Mouse (Mus musculus): ENCODE results near the gene Sdc3. TPM values are rescaled to one million over a fixed set of nuclear protein-coding genes. Genes with fewer than 3 reads are reported as not detected.

Gene Sdc3
- polyA plus RNA-seq, 1 experiment, result 14.2 TPM

DNA sequence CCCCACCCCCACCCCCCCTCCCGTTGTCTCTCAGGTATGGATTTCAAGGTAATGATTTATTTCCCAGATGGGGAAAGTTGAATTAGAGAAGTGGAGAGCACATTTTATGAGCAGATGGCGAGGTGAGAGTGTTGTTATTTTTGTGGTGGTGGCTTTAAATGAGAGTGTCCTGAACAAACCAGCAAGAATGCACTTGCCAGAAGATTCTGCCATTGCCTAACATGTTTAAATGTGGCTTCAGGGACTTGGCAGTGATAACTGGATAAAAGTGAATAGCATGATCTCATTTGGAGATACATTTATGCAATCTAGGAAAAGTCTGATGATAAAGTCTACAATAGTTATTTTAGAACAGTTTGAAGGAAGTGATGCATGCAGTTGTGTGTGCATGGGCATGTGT is 37.6 kb upstream of the Sdc3 start:
- 61% methylated on average over 2 of the region's 2 CpGs for WGBS

DNA sequence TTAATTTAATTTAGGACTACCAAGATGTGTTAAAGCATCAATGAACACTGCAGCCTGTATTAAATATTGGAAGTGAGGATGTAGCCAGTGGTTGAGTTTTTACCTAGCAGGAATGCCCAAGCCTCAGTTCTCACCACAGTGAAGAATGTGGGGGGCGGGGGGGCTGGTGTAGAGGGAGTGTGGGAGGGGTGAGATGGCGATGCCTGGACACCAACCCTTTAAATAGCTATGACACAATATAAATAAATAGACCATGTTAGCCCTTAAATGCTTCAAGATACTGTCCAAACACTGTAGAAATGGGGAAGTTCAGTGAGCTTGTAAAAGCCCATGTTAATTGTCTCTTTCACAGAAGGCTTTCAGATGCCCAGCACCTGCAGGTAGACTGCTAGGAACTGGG is 32.5 kb upstream of the Sdc3 start:
- Histone ChIP-seq H3K27me3 (ENCODE audit: control insufficient read depth, insufficient read depth, low read length) (no peaks in the 10 kb centered on the region), H3K36me3 (ENCODE audit: control insufficient read depth, insufficient read depth, low read length) (peaks cover 61% of the 10 kb centered on the region), H3K4me3 (ENCODE audit: low read depth, low read length) (no peak overlapping the region), H3K4me1 (ENCODE audit: control insufficient read depth, insufficient read depth, insufficient read length, low read length) (no peaks in the 10 kb centered on the region), H3K27ac (ENCODE audit: insufficient read depth, low read depth, low read length) (no peak overlapping the region)
- TF ChIP-seq POLR2A (IDR thresholded peaks at IDR 0.05; ENCODE audit: low read depth, low read length), result no peak
- no peak for TF ChIP-seq CTCF (IDR thresholded peaks at IDR 0.05; ENCODE audit: extremely low read depth, insufficient read length, insufficient replicate concordance, low read depth, low read length)
- 84% methylated on average over 2 of the region's 2 CpGs for WGBS

More for the DNA sequence above, 37.6 kb upstream of the Sdc3 start:
- Histone ChIP-seq H3K27me3 (ENCODE audit: control insufficient read depth, insufficient read depth, low read length) (no peaks in the 10 kb centered on the region), H3K4me1 (ENCODE audit: control insufficient read depth, insufficient read depth, insufficient read length, low read length) (no peaks in the 10 kb centered on the region), H3K36me3 (ENCODE audit: control insufficient read depth, insufficient read depth, low read length) (peaks cover 71% of the 10 kb centered on the region), H3K4me3 (ENCODE audit: low read depth, low read length) (no peak overlapping the region), H3K27ac (ENCODE audit: insufficient read depth, low read depth, low read length) (no peak overlapping the region)
- TF ChIP-seq POLR2A (IDR thresholded peaks at IDR 0.05; ENCODE audit: low read depth, low read length) (no peak), CTCF (IDR thresholded peaks at IDR 0.05; ENCODE audit: extremely low read depth, insufficient read length, insufficient replicate concordance, low read depth, low read length) (no peak)

DNA sequence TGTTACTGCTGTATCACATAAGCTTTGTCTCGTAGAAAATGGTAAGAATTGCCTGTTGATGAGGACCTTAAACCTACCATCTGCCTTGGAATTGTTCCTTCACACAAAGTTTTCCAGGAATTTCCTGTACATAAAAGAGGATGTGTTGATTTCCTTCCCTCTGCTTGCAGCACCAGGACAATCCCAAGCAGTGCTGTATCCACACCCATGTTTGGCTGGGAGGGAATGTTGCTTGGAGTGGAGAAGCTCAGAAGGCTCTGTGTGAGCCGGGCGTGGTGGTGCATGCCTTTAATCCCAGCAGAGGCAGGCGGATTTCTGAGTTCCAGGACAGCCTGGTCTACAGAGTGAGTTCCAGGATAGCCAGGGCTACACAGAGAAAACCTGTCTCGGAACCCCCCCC is 30.5 kb upstream of the Sdc3 start:
- no peak overlapping the region for H3K4me3 ChIP-seq (ENCODE audit: low read depth, low read length)
- TF ChIP-seq POLR2A (IDR thresholded peaks at IDR 0.05; ENCODE audit: low read depth, low read length) (no peak), CTCF (IDR thresholded peaks at IDR 0.05; ENCODE audit: extremely low read depth, insufficient read length, insufficient replicate concordance, low read depth, low read length) (no peak)
- peaks cover 63% of the 10 kb centered on the region for H3K36me3 ChIP-seq (ENCODE audit: control insufficient read depth, insufficient read depth, low read length)
- WGBS, result 68% methylated on average over 5 of the region's 5 CpGs
- no peaks in the 10 kb centered on the region for H3K27me3 ChIP-seq (ENCODE audit: control insufficient read depth, insufficient read depth, low read length)
- no peaks in the 10 kb centered on the region for H3K4me1 ChIP-seq (ENCODE audit: control insufficient read depth, insufficient read depth, insufficient read length, low read length)
- H3K27ac ChIP-seq (ENCODE audit: insufficient read depth, low read depth, low read length), result no peak overlapping the region

DNA sequence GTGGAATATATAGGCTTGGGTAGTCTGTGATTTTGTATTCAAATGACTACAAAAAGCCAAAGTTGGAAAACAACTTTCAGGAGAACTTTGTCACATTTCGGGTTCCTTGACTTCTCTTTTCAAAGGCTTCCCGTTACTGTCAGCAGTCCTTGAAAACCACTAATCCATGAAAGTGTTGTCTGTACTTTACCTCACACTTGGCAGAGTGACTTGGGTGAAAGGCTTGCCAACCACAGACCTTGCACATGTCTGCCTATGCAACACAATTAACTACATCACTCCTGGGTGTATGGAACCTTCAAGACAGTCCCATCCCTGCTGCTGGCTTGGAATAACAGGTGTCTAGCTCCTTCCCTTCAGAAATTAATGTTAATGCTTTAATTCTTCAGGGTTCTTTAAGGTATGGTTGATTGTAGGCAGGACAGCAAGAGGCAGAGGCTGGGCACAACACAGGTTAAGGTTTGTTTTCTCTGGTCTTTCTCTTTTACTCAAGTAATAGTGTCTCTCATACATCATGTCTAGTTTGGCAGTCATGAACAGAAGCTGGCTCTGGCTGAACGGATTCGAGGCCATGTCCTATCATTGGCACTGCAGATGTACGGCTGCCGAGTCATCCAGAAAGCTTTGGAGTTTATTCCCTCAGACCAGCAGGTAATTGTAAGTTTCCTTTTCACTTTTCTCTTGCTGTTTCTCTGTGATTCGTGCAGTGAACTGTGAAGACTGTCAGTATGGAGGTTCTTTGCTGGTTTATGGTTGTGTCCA is 26.8 kb upstream of the Sdc3 start:
- no peak overlapping the region for H3K4me3 ChIP-seq (ENCODE audit: low read depth, low read length)
- peaks cover 69% of the 10 kb centered on the region for H3K36me3 ChIP-seq (ENCODE audit: control insufficient read depth, insufficient read depth, low read length)
- 86% methylated on average over 7 of the region's 7 CpGs for WGBS
- H3K27ac ChIP-seq (ENCODE audit: insufficient read depth, low read depth, low read length), result no peak overlapping the region
- H3K4me1 ChIP-seq (ENCODE audit: control insufficient read depth, insufficient read depth, insufficient read length, low read length), result no peaks in the 10 kb centered on the region
- TF ChIP-seq POLR2A (IDR thresholded peaks at IDR 0.05; ENCODE audit: low read depth, low read length), result no peak
- no peak for TF ChIP-seq CTCF (IDR thresholded peaks at IDR 0.05; ENCODE audit: extremely low read depth, insufficient read length, insufficient replicate concordance, low read depth, low read length)
- H3K27me3 ChIP-seq (ENCODE audit: control insufficient read depth, insufficient read depth, low read length), result no peaks in the 10 kb centered on the region

DNA sequence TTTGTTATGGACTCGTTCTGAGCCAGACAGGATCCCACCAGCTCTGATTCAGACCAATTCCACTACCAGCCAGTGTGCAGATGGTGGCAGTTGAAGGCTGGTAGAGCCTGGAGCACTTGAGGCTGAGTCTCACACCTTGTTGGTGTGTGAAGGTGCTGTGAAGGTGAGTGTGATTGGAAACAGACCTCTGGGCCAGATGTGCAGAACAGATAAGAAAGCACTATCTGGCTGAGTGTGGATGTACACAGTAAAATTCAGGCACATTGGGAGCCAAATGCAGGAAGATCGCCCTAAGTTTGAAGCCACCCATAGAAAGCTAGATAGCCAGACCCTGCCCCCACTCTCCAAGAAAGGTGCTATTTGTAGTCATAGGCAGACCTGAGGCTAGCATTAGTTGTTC is 25.9 kb upstream of the Sdc3 start:
- H3K4me3 ChIP-seq (ENCODE audit: low read depth, low read length), result no peak overlapping the region
- TF ChIP-seq CTCF (IDR thresholded peaks at IDR 0.05; ENCODE audit: extremely low read depth, insufficient read length, insufficient replicate concordance, low read depth, low read length), result no peak
- TF ChIP-seq POLR2A (IDR thresholded peaks at IDR 0.05; ENCODE audit: low read depth, low read length), result no peak
- no peaks in the 10 kb centered on the region for H3K27me3 ChIP-seq (ENCODE audit: control insufficient read depth, insufficient read depth, low read length)
- H3K27ac ChIP-seq (ENCODE audit: insufficient read depth, low read depth, low read length), result no peak overlapping the region
- H3K36me3 ChIP-seq (ENCODE audit: control insufficient read depth, insufficient read depth, low read length), result peaks cover 76% of the 10 kb centered on the region
- no peaks in the 10 kb centered on the region for H3K4me1 ChIP-seq (ENCODE audit: control insufficient read depth, insufficient read depth, insufficient read length, low read length)
- WGBS, result 70% methylated on average over 2 of the region's 2 CpGs

DNA sequence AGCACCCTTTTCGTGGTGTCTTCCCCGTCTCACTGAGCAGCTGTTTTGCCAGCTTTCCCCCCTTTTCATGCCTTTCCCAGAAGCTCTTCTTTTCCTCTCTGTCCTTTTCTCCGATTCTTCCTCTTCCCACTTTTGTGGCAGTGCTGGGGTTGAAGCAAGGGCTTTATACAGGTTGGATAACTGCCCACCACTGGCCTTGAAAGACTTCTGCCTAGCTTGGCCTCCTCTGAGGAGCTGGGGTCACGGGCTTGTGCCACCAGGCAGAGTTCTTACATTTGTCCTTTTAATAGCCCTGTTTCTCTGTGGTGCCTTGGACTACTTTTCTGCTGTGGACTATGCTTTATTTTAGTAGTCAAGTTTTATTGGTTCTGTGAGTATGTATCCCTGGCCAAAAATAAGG is 25.4 kb upstream of the Sdc3 start:
- Histone ChIP-seq H3K27me3 (ENCODE audit: control insufficient read depth, insufficient read depth, low read length) (no peaks in the 10 kb centered on the region), H3K4me3 (ENCODE audit: low read depth, low read length) (no peak overlapping the region), H3K36me3 (ENCODE audit: control insufficient read depth, insufficient read depth, low read length) (peaks cover 80% of the 10 kb centered on the region), H3K27ac (ENCODE audit: insufficient read depth, low read depth, low read length) (no peak overlapping the region), H3K4me1 (ENCODE audit: control insufficient read depth, insufficient read depth, insufficient read length, low read length) (no peaks in the 10 kb centered on the region)
- WGBS, result 90% methylated on average over 4 of the region's 4 CpGs
- TF ChIP-seq POLR2A (IDR thresholded peaks at IDR 0.05; ENCODE audit: low read depth, low read length), result no peak
- no peak for TF ChIP-seq CTCF (IDR thresholded peaks at IDR 0.05; ENCODE audit: extremely low read depth, insufficient read length, insufficient replicate concordance, low read depth, low read length)

DNA sequence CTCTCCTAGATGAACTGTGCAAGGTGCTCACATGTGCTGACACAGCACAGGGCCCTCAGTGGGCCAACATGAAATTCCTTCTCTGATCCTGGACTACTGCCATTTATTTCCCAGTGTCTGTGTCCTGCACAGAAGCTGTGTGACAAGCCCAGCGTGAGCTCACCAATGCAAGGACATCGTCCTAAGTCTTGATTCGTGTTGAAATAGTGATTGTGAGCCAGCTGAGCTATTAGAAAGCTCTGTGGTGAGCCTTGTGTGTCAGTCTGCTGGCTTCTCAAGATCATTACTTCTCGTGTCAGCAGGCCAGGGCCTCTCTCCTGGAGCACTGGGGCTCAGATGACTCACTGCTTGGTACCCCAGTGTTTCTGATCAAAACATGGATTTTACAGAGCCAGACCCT is 18.4 kb upstream of the Sdc3 start:
- Histone ChIP-seq H3K27ac (ENCODE audit: insufficient read depth, low read depth, low read length) (no peak overlapping the region), H3K27me3 (ENCODE audit: control insufficient read depth, insufficient read depth, low read length) (no peaks in the 10 kb centered on the region), H3K4me1 (ENCODE audit: control insufficient read depth, insufficient read depth, insufficient read length, low read length) (no peaks in the 10 kb centered on the region), H3K4me3 (ENCODE audit: low read depth, low read length) (no peak overlapping the region), H3K36me3 (ENCODE audit: control insufficient read depth, insufficient read depth, low read length) (peaks cover 79% of the 10 kb centered on the region)
- 86% methylated on average over 4 of the region's 4 CpGs for WGBS
- TF ChIP-seq POLR2A (IDR thresholded peaks at IDR 0.05; ENCODE audit: low read depth, low read length), result no peak
- no peak for TF ChIP-seq CTCF (IDR thresholded peaks at IDR 0.05; ENCODE audit: extremely low read depth, insufficient read length, insufficient replicate concordance, low read depth, low read length)
